Mouse (Mus musculus): ENCODE results near the gene Dact3. TPM values are rescaled to one million over a fixed set of nuclear protein-coding genes. Genes with fewer than 3 reads are reported as not detected.

The Dact3 gene
- polyA plus RNA-seq, 2 experiments = 0.14 to 0.68 TPM

DNA sequence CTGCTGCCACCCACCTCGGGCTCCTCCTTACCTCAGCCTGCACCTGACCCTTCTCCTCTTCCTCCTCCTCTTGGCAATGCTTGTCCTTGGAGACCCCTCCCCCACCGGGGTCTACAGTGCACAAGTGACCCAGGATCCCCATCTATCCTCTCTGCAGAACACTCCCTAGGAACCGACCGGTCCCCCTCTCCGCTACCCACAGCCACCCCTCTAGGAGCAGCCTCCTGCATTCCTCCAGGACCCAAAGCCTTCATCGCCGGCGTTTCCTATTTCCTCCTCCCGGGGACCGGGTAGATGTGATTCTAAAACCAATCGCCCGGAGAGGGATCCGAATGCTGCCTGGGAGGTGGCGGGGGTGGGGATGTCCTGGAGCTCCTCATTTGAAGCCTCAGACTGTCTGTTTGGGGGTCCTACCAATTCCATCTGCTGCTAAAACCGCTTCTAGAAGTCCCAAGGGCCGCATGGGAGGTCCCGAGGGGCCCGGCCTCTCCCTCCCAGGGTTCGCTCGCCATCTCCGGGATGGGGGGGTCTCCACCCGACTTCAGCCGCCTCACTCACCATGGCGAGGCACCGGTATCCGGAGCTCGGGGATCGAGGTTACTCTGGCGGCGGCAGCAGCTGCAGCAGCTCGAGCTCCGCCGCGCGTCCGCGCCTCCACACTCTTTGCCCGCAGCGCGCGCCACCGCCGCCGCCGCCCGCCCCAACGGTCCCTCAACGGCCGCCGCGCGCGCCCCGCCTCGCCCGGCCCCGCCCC, 48.3 kb downstream of the Dact3 start:
- Histone ChIP-seq H3K9ac (replicated peaks) (peak overlapping the region; percentile 97), H3K36me3 (replicated peaks; ENCODE audit: control insufficient read depth, insufficient read depth, low read depth) (peaks cover 5% of the 10 kb centered on the region), H3K27ac (peak overlapping the region; percentile 79), H3K4me1 (replicated peaks; ENCODE audit: control insufficient read depth in 2 of 2, insufficient read depth in 2 of 2, low read length in 1 of 2) (peaks cover 17 to 32% of the 10 kb centered on the region in 2 experiments), H3K4me2 (ENCODE audit: low read depth) (peak overlapping the region; percentile 68), H3K9me3 (ENCODE audit: control insufficient read depth, low read length) (no peaks in the 10 kb centered on the region), H3K27me3 (ENCODE audit: control insufficient read depth, insufficient read depth, low read length) (no peaks in the 10 kb centered on the region), H3K4me3 (ENCODE audit: insufficient read depth in 1 of 2, low read depth in 2 of 2, low read length in 2 of 2) (peak overlapping the region; percentile 84 to 92)
- WGBS (ENCODE audit: insufficient replicate concordance) = under 1% methylated on average over 54 of the region's 57 CpGs
- ATAC-seq (ENCODE audit: insufficient read depth) = no peak
- TF ChIP-seq CTCF (IDR thresholded peaks at IDR 0.05; ENCODE audit: low read depth) = no peak
- TF ChIP-seq EP300 (IDR thresholded peaks at IDR 0.05; ENCODE audit: low read depth) = no peak
- no peak for DNase-seq (ENCODE audit: low read depth in 3 of 3, low spot score in 3 of 3)

DNA sequence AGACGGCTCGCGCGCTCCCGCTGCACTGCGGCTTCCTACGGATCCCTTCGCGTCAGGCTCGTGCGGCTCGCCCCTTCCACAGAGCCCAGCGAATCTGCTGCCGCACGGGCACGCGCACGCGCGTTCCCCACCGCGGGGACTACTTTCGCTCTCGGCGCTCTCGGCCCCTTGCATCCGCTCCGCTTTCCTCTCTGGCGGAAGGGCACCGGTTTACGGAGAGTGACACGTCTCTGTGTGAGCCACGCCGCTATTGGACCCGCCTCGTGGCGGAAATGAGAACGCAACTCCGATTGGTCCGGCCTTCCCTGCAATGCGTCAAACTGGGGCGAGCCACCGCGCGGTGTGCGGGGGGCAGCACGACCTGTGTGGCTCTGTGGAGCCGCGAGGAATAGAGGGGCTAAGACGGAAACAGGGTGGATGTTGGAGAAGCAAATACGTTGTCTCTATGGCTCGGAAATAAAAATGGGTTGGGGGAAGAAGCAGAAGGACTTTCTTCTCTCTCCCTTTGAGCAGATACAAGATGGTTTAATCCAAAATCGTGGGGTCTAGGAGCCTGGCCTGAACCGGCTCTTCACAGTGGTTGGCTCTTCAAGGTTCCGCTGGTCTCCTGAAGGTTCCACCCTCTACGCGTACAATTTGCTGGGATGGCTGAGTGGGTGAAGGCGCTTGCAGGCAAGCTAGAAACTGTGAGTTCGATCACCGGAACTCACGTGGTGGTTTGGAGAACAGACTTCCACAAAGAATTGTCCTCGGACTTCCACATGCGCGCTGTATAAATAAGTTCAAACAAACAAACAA, 49.1 kb downstream of the Dact3 start, which contains the start of gene Calm3:
Gene Calm3, minus strand, starts transcription at position 78 of the 798 bp plus-strand sequence.
- peaks cover 4% of the 10 kb centered on the region; the same call in 1 of the 2 replicates for H3K36me3 ChIP-seq (replicated peaks; ENCODE audit: control insufficient read depth, insufficient read depth, low read depth)
- H3K4me1 ChIP-seq (replicated peaks; ENCODE audit: control insufficient read depth in 2 of 2, insufficient read depth in 2 of 2, low read length in 1 of 2) = peaks cover 16 to 32% of the 10 kb centered on the region in 2 experiments
- ATAC-seq (ENCODE audit: insufficient read depth) (peak; percentile 89), DNase-seq (ENCODE audit: low read depth in 3 of 3, low spot score in 3 of 3) (peak; percentile 99 to 100 (median 99))
- H3K4me3 ChIP-seq (ENCODE audit: insufficient read depth in 1 of 2, low read depth in 2 of 2, low read length in 2 of 2) = peak within 1 kb of the TSS; percentile 84 to 92
- H3K27me3 ChIP-seq (ENCODE audit: control insufficient read depth, insufficient read depth, low read length) = no peaks in the 10 kb centered on the region
- no peaks in the 10 kb centered on the region for H3K9me3 ChIP-seq (ENCODE audit: control insufficient read depth, low read length)
- WGBS (ENCODE audit: insufficient replicate concordance) = 2% methylated on average over 64 of the region's 64 CpGs
- H3K27ac ChIP-seq = peak within 1 kb of the TSS; percentile 79
- H3K4me2 ChIP-seq (ENCODE audit: low read depth) = peak within 1 kb of the TSS; percentile 68
- peak; percentile 70 for TF ChIP-seq EP300 (IDR thresholded peaks at IDR 0.05; ENCODE audit: low read depth)
- TF ChIP-seq CTCF (IDR thresholded peaks at IDR 0.05; ENCODE audit: low read depth) = peak; percentile 42
- H3K9ac ChIP-seq (replicated peaks) = peak within 1 kb of the TSS; percentile 97

DNA sequence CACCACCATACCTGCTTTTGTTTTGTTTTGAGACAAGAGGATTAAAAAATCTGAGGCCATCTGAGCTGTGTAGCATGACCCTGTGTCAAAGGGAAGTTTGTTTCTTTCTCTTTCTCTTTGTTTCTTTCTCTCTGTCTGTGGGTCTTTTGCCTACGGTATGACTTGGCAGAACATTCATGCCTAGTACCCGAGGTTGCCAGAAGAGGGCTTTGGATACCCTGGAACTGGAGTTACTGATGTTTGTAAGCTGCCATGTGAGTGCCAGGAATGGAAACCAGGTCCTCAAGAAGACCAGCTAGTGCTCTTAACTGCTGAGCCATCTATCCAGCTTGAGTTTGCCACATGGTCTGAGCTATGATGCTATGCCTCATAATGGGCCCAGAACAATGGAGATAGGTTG, 53.2 kb downstream of the Dact3 start:
- H3K9ac ChIP-seq (replicated peaks) = no peak overlapping the region
- ATAC-seq (ENCODE audit: insufficient read depth) (no peak), DNase-seq (ENCODE audit: low read depth in 3 of 3, low spot score in 3 of 3) (no peak)
- H3K4me1 ChIP-seq (replicated peaks; ENCODE audit: control insufficient read depth in 2 of 2, insufficient read depth in 2 of 2, low read length in 1 of 2) = peaks cover 2 to 5% of the 10 kb centered on the region in 2 experiments; a peak in 3 of 4 replicates
- H3K9me3 ChIP-seq (ENCODE audit: control insufficient read depth, low read length) = no peaks in the 10 kb centered on the region
- no peaks in the 10 kb centered on the region for H3K36me3 ChIP-seq (replicated peaks; ENCODE audit: control insufficient read depth, insufficient read depth, low read depth)
- H3K27me3 ChIP-seq (ENCODE audit: control insufficient read depth, insufficient read depth, low read length) = no peaks in the 10 kb centered on the region
- WGBS (ENCODE audit: insufficient replicate concordance) = 32% methylated on average over 2 of the region's 2 CpGs
- no peak overlapping the region for H3K4me2 ChIP-seq (ENCODE audit: low read depth)
- no peak overlapping the region for H3K4me3 ChIP-seq (ENCODE audit: insufficient read depth in 1 of 2, low read depth in 2 of 2, low read length in 2 of 2)
- H3K27ac ChIP-seq = no peak overlapping the region
- TF ChIP-seq CTCF (IDR thresholded peaks at IDR 0.05; ENCODE audit: low read depth) (no peak), EP300 (IDR thresholded peaks at IDR 0.05; ENCODE audit: low read depth) (no peak)

DNA sequence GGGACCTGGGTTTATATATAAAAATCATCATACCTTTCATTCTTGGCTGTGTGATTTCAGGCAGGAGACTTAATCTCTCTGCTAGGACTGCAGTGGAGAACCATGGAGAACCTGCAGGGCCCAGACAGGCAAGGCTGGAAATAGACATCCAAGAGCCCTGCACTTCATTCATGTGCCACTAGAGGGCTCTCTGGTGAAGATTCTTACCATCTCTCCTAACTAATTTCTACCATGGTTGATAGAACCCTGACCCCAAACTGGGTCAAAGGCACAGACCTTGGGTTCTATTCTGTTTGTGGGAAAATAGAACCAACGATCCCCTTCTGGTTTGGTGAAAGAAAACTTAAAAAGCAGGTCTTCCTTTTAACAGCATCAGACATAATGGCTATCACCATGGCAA, 55.7 kb downstream of the Dact3 start:
- DNase-seq (ENCODE audit: low read depth in 3 of 3, low spot score in 3 of 3) (no peak), ATAC-seq (ENCODE audit: insufficient read depth) (no peak)
- Histone ChIP-seq H3K9ac (replicated peaks) (no peak overlapping the region), H3K4me3 (ENCODE audit: insufficient read depth in 1 of 2, low read depth in 2 of 2, low read length in 2 of 2) (no peak overlapping the region), H3K4me1 (replicated peaks; ENCODE audit: control insufficient read depth in 2 of 2, insufficient read depth in 2 of 2, low read length in 1 of 2) (no peaks in the 10 kb centered on the region), H3K27ac (no peak overlapping the region), H3K9me3 (ENCODE audit: control insufficient read depth, low read length) (no peaks in the 10 kb centered on the region), H3K27me3 (ENCODE audit: control insufficient read depth, insufficient read depth, low read length) (no peaks in the 10 kb centered on the region), H3K4me2 (ENCODE audit: low read depth) (no peak overlapping the region), H3K36me3 (replicated peaks; ENCODE audit: control insufficient read depth, insufficient read depth, low read depth) (no peaks in the 10 kb centered on the region)
- TF ChIP-seq EP300 (IDR thresholded peaks at IDR 0.05; ENCODE audit: low read depth) = no peak
- peak; percentile 83 for TF ChIP-seq CTCF (IDR thresholded peaks at IDR 0.05; ENCODE audit: low read depth)
- WGBS (ENCODE audit: insufficient replicate concordance) = 5% methylated on average over 1 of the region's 1 CpGs

Measured in liver, embryonic 14.5 days (tissue).